Mouse (Mus musculus) erythroblast, embryonic 14.5 days (primary cell): ENCODE measurements around the gene Nfatc3.

Source experiments
- GATA1 ChIP-seq: IDR thresholded peaks from 2 replicates; pipeline ENCODE4 v1.6.1; 2012; ENCODE audit warnings: low read length, inconsistent platforms, mixed read lengths
- TAL1 ChIP-seq: IDR thresholded peaks from 3 replicates; pipeline ENCODE4 v1.6.1; 2012; ENCODE audit warnings: low read length, inconsistent platforms, mixed read lengths

DNA sequence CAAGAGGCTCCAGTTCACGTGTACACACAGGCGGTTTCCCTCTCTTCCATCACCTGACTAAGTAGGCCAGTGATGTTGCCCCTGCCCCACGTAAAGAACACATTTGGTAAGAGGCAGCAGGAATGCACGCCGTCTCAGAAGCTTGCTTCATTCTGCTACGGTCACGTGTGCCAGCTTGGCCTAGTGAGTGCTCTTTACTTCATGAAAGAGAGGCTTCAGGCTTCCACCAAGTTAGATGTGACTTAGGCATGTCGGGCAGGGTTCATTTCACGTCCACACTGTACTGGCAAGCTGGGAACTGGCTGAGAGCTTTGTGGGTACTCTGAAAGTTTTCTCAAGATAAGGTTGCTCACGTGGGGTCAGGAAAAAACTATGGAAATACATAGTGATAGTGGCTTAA lies 19.9 kb upstream of the Nfatc3 start:
- TF ChIP-seq GATA1 = no peak
- no peak for TF ChIP-seq TAL1
